Mouse (Mus musculus): ENCODE results near the gene Samd5.

The Samd5 gene

GRCm38 (mm10) chr10:9574135-9574534 lies 100.9 kb downstream of the Samd5 start:
- no peak for DNase-seq

All from right cerebral cortex, adult 18-20 months (tissue).